Mouse (Mus musculus) kidney, adult 10 weeks (tissue): ENCODE measurements around the gene Nedd1. TPM values are rescaled to one million over a fixed set of nuclear protein-coding genes. Genes with fewer than 3 reads are reported as not detected.

Source experiments
- polyA plus RNA-seq: library from polyadenylated mRNA; stranded (reverse); fragments of 350-450 nt; fragmentation: Illumina TruSeq; extraction: RNeasy Lipid Tissue Mini Kit (QIAGEN cat#74804); gene quantifications from one replicate; pipeline ENCODE4 v1.2.3, GENCODE M21; 2014; ENCODE audit warnings: low read depth, low replicate concordance

The Nedd1 gene
- polyA plus RNA-seq = 26.9 TPM

GRCm38 (mm10) chr10:92721771-92722619 is at the start of gene Nedd1:
Gene Nedd1 (minus strand): TSS chr10:92722420.

